Mouse (Mus musculus): ENCODE data around the gene Phc2.

DNA sequence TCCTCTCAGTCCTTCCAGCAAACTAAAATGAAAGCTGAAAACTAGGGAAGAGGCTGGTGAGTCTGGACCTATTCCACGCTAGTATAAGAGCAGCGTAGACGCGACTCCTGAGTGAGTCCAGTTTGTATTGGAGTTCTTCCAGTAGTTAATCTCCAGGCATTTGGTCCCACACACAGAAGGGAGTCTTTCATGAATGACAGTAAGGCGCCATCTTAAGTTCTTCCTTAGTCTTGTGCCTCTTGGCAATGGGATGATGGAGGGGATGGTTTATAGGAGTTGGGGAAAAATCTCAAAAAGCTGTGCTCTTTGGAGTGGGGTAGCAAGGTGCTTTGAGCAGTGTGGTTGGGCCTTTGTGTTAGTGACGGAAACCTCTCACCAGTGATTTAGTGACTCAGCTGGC is 75.8 kb downstream of the Phc2 start:
- TF ChIP-seq POLR2A (IDR thresholded peaks at IDR 0.05; ENCODE audit: borderline replicate concordance, low read depth, low read length) (no peak), CTCF (IDR thresholded peaks at IDR 0.05; ENCODE audit: low read depth, low read length) (no peak)
